Mouse (Mus musculus): ENCODE results near the gene Tmprss11a. TPM values are rescaled to one million over a fixed set of nuclear protein-coding genes. Genes with fewer than 3 reads are reported as not detected.

Tmprss11a gene
- total RNA-seq (2014; fragmentation: Nextera tagmentation) = not detected in 2 replicates
- total RNA-seq (2017) = not detected in 2 replicates

DNA sequence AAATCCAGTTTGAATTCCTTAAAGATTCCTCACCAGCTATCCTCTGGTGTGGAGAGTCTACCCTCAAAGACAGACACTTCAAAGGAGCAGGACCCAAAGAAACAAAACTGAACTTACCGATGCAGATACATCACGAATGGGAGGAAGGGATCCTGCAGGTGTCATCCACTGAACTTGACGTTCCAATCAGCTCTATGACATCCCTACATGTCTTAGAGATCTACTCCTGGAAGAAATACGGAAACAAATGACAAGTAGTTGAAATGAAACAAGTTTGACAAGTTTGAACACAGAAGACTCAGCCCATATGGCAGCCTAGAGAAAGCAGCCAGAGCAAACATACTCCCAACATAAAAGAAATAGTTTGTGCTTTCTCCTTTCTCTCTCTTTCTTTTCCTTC, at the start of gene Tmprss11a:
Gene Tmprss11a (minus strand): TSS at position 101 of the 400 bp plus-strand sequence.
- ATAC-seq (replicated peaks; ENCODE audit: poor library complexity, severe bottlenecking) = no peak

DNA sequence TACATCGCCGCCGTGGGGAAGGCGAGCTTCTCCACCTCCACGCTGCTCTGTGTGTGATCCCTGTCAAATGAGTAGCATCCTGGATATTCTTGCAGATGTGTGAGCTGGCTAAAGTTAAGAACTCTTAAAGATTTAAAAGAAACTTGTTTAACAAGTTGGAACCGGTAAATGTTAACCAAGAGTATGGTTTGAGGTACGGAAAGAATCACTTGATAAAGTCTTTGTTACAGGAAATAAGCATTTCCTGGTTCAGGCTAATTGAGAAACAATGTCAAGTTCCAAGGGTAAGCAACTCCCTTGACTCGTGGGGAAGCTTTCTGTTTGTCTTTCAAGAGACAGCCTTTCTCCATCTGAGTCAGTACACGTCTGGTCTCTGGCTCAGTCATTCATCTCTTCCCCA, 49.7 kb upstream of the Tmprss11a start, which contains the start of gene Tmprss11g:
Gene Tmprss11g (minus strand): TSS at position 101 of the 400 bp plus-strand sequence.
- ATAC-seq (replicated peaks; ENCODE audit: poor library complexity, severe bottlenecking) = no peak

DNA sequence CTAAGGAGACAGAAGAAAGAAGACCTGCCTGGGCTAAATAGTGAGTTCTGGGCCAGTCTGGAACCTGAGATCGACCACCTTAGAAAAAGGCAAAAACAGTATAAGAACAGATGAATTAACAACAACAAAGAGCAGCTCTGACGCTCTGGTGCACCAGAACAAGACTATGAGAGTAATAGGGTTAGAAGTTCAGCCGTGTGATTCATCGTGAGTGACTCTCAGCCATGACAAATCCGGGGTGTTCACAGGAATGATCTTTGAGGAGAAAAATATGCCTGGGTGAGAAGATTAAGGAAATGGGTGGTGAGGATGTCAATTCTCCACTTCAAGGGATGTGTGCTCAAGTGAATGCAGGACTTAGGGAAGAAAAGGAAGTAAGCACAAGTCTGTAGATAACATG, 42.7 kb upstream of the Tmprss11a start:
- ATAC-seq (replicated peaks; ENCODE audit: poor library complexity, severe bottlenecking) = no peak

DNA sequence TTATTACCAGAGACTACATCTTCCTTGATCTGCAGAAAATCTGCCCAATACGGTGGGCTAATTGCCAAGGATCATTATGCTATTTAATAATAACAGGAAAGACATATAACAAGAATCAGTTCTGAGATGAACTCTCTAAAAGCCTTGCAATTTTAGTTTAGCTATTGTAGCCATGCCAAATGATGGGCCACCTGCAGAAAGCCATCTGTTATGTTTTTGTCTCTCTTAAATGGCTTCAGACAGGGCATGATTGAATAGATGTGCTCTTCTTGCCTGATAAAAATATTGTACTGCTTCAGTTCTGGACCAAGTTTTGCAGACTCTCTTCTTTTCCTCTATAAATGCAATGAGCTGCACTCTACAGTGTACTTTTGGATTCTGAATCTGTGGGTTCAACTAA, 24.7 kb upstream of the Tmprss11a start:
- no peak for ATAC-seq (replicated peaks; ENCODE audit: poor library complexity, severe bottlenecking)

DNA sequence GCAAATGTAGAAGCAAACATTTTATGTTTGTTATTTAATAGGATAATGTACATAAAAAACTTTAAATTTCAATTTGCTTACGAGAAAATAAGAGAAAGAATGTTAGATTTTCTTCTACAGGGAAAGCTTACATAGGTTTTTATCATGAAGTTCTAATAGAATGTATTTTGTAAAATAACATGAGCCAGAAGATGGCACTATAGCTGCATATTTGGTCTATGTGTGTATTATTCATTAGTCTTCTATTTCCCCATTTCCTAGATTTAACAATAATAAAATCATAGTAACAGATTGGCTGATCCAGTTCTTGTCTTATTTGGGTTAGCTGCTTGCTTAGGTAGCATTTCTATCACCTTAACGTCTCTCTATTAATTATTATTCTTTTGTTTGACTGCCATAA, 13.8 kb upstream of the Tmprss11a start:
- ATAC-seq (replicated peaks; ENCODE audit: poor library complexity, severe bottlenecking) = no peak

DNA sequence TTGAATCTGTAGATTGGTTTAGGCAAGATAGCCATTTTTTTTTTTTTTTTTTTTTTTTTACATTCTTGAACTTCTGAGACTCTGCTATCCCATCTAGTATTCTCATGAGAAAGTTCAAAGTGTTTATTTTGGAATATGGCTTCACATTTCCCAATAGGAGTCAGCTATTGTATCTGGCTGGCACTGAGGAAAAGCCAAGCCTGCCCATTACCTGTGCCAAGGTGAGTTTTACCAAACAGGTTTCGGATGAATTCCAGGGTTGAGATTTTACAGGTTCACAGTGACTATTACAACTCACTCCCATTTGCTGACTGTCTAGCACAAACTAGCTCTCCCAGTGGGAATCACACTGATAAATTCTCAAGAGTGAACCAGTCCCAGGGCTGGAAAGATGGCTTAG, 13.2 kb upstream of the Tmprss11a start:
- ATAC-seq (replicated peaks; ENCODE audit: poor library complexity, severe bottlenecking) = no peak

DNA sequence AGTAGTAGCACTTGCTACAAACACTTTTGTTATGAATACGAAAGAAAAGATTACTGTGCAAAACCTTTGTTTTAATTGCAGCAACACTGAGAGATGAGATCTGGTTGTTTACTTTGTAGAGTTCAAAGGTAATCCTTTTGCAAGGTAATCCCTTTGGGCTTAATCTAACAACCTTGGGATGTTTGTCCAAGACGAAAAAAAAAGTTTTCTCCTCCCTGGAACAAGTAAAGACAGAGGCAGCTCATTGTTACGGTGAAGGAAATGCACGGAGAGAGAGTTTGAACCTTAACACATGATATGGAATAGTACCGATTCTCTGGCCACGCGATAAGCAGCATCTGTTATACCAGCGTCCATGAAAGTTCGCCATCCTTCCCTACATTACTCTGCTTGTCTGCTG, 5.1 kb upstream of the Tmprss11a start:
- ATAC-seq (replicated peaks; ENCODE audit: poor library complexity, severe bottlenecking) = no peak

DNA sequence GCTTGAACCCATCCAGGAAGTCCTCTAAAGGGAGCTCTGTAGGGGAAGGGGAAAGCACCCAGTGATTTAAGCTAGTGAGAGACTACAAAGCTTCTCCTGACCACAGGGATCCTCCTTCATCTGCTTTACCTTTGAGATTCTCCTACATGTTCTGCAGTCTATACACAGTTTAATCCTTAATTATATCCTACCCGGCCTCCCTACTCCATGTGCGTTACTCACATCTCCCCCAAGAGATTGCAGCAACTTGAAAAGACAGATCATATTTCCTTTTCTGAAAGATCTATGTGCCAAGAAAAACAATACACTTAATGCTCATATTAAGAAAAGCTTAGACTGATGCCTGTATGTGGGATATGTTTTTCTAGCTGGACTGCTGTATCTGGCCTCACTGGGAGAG, 29.5 kb downstream of the Tmprss11a start:
- ATAC-seq (replicated peaks; ENCODE audit: poor library complexity, severe bottlenecking) = no peak

DNA sequence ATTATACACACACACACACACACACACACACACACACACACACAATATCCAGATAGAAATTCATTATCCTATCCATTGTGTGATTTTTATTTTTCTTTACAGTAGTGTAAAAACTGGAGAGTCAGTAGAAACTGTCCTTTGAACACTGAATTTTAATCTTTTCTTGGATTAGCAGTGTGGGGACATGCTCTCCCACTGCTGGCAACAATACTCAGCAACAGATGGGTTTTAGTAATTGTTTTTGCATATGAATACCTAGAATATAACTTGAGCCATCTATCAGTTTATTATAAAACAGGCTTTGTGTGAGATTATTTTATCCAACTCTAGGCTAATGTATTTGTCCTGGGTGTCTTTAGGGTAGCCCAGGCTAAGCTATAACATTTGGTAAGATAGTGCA, 30.2 kb downstream of the Tmprss11a start:
- no peak for ATAC-seq (replicated peaks; ENCODE audit: poor library complexity, severe bottlenecking)

DNA sequence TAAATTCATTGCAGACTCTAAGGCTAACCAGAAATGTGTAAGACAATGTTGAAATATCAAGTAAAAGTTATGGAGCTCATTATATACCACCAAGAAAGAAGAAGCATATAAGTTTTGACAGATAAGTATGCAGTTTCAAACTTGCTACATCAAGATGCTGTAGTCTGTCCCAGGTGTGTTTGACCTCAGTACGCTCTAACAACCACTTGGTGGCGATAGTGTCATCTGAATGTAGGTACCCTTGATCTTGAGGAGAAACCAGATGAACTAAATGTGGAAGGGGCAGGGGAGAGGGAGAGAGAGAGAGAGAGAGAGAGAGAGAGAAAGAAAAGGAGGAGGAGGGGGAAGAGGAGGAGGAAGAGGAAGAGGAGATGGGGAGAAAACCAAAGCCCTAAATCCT, 36.1 kb downstream of the Tmprss11a start:
- peak; percentile 61 for ATAC-seq (replicated peaks; ENCODE audit: poor library complexity, severe bottlenecking)

DNA sequence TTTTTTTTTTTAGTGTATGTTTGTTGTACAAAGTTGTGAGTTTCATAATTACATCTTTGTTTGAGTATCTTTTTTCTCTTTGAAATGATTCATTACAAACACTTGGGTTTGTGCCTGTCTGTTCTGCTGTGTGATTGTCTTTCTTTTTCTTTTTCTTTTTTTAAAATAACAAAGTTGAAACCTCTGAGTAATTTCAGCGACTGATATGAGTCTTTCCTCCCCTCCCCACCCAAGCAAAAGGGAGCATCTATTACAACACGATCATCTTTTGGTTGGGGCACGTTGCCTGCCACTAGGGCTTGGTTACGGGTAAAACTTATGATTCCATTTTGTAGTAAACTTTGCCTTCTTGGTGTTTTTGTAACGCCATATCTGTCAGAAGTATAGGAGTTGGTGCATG, 37.7 kb downstream of the Tmprss11a start:
- ATAC-seq (replicated peaks; ENCODE audit: poor library complexity, severe bottlenecking) = no peak

DNA sequence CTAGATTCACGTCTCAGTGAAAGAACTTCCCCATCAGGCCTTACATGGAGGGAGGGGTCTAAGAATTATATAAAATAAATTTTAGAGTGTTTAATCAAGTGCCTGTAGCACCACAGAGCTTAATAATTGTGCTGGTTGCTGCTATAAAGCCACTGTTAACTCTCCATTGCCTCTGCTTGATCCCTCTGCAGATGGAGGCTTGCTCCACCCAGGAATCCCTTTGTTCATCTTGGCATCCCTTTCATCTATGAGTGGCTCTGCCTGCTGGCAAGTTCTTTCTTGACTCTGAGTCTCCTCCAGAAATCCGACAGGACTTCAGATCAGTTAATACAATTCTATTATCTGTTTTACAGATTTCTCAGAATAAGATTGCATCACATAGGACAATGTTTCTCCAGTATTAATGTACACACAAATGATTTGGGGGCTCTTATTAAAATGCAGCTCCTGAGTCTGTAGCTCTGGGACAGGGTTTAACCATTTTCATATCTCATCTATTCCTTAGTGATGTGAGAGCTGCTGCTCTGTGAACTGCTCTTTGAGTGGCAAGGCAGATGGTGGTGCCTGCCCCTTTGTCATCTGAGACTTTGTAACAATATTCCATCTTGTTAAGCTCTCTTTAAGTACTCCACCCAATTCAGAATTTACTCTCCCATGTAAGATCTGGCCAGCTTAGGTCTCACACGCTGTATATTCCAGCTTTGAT, 47.3 kb downstream of the Tmprss11a start:
- ATAC-seq (replicated peaks; ENCODE audit: poor library complexity, severe bottlenecking) = no peak

DNA sequence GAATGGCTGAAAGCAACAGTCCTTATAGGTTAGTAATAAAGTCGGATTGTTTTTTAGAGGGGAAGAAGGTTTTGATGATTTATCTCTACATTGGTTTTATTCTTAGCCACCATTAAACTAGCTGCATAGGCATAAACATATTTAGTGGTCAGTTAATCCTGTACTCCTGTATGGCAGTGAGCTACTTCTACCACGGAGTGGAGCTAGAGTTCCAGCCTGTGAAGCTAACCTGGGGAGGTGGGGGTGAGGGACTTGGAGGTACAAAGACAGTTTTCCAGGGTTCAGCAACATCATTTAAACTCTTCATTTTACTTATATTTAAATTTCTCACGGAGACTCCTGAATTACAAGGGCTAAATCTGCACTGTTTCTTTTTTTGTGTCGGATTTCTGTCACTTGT, 49.3 kb downstream of the Tmprss11a start:
- ATAC-seq (replicated peaks; ENCODE audit: poor library complexity, severe bottlenecking) = no peak

DNA sequence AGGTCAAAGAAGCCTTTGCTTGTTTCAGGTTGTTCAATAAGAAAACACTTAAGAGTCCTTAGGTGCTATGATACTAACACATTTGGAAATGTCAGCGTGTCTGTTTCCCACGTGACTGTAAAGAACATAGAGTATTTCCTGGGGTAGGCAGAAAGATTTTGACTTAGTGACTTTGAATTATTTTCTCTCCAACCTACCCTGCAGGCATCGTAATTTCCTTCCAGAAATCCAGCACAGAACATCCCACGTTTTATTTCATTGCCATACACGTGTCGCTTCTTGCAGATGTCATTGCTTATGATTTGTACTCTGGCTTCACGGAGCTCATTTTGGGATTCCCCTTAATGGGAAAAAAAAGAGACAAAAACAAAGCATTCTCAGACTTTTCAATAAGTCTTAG, 54.5 kb downstream of the Tmprss11a start:
- ATAC-seq (replicated peaks; ENCODE audit: poor library complexity, severe bottlenecking) = no peak

DNA sequence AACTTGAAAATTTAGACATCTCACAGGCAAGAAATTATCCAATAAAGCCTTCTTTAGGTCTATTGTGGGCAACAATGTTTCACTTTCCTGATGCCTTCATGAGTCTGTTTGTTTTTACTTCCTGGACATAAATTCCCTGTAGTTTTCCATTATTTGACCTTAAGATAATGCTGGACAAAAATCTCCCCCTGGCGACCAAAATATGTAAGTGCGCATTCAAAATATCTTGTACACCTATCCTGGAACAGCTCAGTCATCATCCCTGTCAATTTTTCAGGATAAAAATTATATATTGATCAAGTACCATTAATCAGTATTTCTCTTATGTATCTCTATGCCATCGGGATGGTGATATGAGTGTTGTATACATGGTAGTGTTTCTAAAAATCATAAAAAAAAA, 58.0 kb downstream of the Tmprss11a start:
- peak; percentile 44; the same call in 1 of the 2 replicates for ATAC-seq (replicated peaks; ENCODE audit: poor library complexity, severe bottlenecking)

DNA sequence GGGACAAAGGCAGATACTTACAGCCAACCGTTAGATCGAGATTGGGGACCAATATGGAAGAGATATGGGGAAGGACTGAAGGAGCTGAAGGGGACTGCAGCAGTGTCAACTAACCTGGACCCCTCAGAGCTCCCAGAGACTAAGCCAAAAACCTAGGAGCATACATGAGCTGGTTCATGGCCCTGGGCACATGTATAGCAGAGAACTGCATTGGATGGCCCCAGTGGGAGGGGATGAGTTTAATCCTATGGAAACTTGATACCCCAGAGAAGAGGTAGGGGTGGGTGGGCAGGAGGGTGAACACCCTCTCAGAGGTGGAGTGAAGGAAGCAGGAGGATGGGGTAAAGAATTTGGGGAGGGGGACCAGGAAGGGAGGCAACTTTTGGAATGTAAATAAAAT, 60.8 kb downstream of the Tmprss11a start:
- no peak for ATAC-seq (replicated peaks; ENCODE audit: poor library complexity, severe bottlenecking)

DNA sequence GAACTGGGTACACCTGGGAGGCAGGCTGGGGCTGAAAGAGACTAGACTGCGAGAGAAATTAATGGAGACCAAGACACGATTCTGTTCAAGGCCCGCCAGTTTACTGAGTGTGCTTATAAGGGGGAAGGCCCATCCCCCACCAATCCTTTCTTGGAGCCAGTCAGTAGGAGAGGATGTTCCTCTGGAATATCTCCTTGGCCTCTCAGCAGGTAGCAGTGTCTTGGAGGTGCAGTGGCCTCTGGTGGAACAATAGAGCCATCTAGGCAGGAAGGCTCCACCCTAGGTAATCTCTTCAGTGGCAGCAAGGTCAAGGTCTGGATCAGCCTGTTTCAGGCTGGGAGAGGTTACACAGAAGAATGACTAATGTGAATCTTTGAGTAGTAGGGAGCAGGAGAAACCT, 61.6 kb downstream of the Tmprss11a start:
- ATAC-seq (replicated peaks; ENCODE audit: poor library complexity, severe bottlenecking) = no peak

DNA sequence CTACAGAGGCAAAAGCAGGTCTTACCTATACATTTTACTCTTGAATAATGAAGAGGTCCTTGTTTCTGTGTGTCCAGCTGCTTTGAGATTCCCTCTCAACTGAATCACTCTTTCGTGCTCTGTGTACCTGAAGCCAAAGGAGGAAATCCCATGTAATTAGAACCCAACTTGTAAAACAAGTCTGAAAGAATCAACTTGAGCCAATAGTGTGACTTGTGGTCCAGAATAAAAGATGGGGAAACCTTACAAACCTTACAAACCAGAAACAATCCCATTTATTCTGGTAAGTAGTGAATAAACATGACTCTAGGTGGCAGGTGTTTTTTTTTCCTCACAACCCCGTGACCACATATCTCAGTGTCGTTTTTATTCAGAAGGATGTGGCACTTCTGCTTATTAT, 95.5 kb downstream of the Tmprss11a start, which contains the start of gene Tmprss11d:
Gene Tmprss11d (minus strand): TSS at position 101 of the 400 bp plus-strand sequence.
- no peak for ATAC-seq (replicated peaks; ENCODE audit: poor library complexity, severe bottlenecking)
